Mouse (Mus musculus) kidney, embryonic 15.5 days (tissue): Measurements from ENCODE around the gene Pms1. TPM values are rescaled to one million over a fixed set of nuclear protein-coding genes. Genes with fewer than 3 reads are reported as not detected.
"Not testable (repeated sequence)": the region's sequence is repeated elsewhere in the genome, so short reads cannot be mapped to it uniquely, and the experiment has no call there.

Source experiments
- ATAC-seq: fragments of 200-750 bp; cut with Nextera tagmentation; replicated peaks from 2 replicates; pipeline ENCODE4 v1.8.0; 2017; ENCODE audit warnings: moderate TSS enrichment; ENCODE audit not compliant: low FRiP score
- H3K27ac ChIP-seq: fragments of 300-500 bp; sonication (generic); 2 replicates; pipeline ENCODE4 v1.5.1; 2015; ENCODE audit warnings: mild to moderate bottlenecking, inconsistent platforms
- H3K27me3 ChIP-seq: fragments of 300-500 bp; sonication (generic); 2 replicates; pipeline ENCODE4 v1.6.1; 2015; ENCODE audit warnings: inconsistent platforms
- H3K36me3 ChIP-seq: fragments of 300-500 bp; sonication (generic); 2 replicates; pipeline ENCODE4 v1.6.1; 2015; ENCODE audit warnings: inconsistent platforms
- H3K4me1 ChIP-seq: fragments of 300-500 bp; sonication (generic); 2 replicates; pipeline ENCODE4 v1.6.1; 2015; ENCODE audit warnings: inconsistent platforms
- H3K4me2 ChIP-seq: fragments of 300-500 bp; sonication (generic); 2 replicates; pipeline ENCODE4 v1.6.1; 2015; ENCODE audit warnings: moderate library complexity, mild to moderate bottlenecking, inconsistent platforms
- H3K4me3 ChIP-seq: fragments of 300-500 bp; sonication (generic); replicated peaks from 2 replicates; pipeline ENCODE4 v1.5.1; 2015; ENCODE audit warnings: mild to moderate bottlenecking, inconsistent platforms
- H3K9ac ChIP-seq: fragments of 300-500 bp; sonication (generic); 2 replicates; pipeline ENCODE4 v1.6.1; 2015; ENCODE audit warnings: mild to moderate bottlenecking, inconsistent platforms
- H3K9me3 ChIP-seq: fragments of 300-500 bp; sonication (generic); replicated peaks from 2 replicates; pipeline ENCODE4 v1.6.1; 2016; ENCODE audit warnings: inconsistent platforms
- WGBS: fragments of 180-500 bp; shearing (Covaris S2); methylation state at CpG from one replicate; pipeline ENCODE4 v1.1.7; 2015; ENCODE audit warnings: mixed read lengths; 5-methylcytosine and 5-hydroxymethylcytosine counted together
- polyA plus RNA-seq: library from polyadenylated mRNA; unstranded; fragments of >200 nt; fragmentation: Nextera tagmentation; extraction: Ambion mirVana; gene quantifications from 2 replicates; pipeline ENCODE4 v1.2.1, GENCODE M21; 2015

Pms1 gene
- polyA plus RNA-seq, 1 experiment from 2014 or later = 18.6 TPM

GRCm38 (mm10) chr1:53291197-53291596 lies 5.6 kb downstream of the Pms1 start:
- H3K27ac ChIP-seq = no peak overlapping the region
- no peak overlapping the region for H3K9ac ChIP-seq
- H3K4me1 ChIP-seq = no peaks in the 10 kb centered on the region
- no peak for ATAC-seq
- peaks cover 3% of the 10 kb centered on the region; the same call in 1 of the 2 replicates for H3K36me3 ChIP-seq
- H3K27me3 ChIP-seq = no peaks in the 10 kb centered on the region
- WGBS = 86% methylated on average over 3 of the region's 3 CpGs
- no peaks in the 10 kb centered on the region for H3K9me3 ChIP-seq
- H3K4me2 ChIP-seq = no peak overlapping the region
- H3K4me3 ChIP-seq = no peak overlapping the region

GRCm38 (mm10) chr1:53272646-53273045 lies 24.2 kb downstream of the Pms1 start:
- Histone ChIP-seq H3K27ac (no peak overlapping the region), H3K4me3 (no peak overlapping the region), H3K9ac (no peak overlapping the region), H3K9me3 (no peaks in the 10 kb centered on the region), H3K4me1 (no peaks in the 10 kb centered on the region), H3K27me3 (no peaks in the 10 kb centered on the region), H3K36me3 (peaks cover under 1% of the 10 kb centered on the region; the same call in 1 of the 2 replicates), H3K4me2 (no peak overlapping the region)
- no peak for ATAC-seq

- Histone ChIP-seq H3K4me3 (no peak overlapping the region), H3K4me2 (no peak overlapping the region), H3K27me3 (no peaks in the 10 kb centered on the region), H3K4me1 (no peaks in the 10 kb centered on the region), H3K36me3 (peaks cover 9% of the 10 kb centered on the region), H3K9me3 (no peaks in the 10 kb centered on the region), H3K27ac (no peak overlapping the region), H3K9ac (no peak overlapping the region)
- 93% methylated on average over 3 of the region's 3 CpGs for WGBS
- ATAC-seq = no peak
Measured at GRCm38 (mm10) chr1:53269901-53270300, 26.9 kb downstream of the Pms1 start.

DNA sequence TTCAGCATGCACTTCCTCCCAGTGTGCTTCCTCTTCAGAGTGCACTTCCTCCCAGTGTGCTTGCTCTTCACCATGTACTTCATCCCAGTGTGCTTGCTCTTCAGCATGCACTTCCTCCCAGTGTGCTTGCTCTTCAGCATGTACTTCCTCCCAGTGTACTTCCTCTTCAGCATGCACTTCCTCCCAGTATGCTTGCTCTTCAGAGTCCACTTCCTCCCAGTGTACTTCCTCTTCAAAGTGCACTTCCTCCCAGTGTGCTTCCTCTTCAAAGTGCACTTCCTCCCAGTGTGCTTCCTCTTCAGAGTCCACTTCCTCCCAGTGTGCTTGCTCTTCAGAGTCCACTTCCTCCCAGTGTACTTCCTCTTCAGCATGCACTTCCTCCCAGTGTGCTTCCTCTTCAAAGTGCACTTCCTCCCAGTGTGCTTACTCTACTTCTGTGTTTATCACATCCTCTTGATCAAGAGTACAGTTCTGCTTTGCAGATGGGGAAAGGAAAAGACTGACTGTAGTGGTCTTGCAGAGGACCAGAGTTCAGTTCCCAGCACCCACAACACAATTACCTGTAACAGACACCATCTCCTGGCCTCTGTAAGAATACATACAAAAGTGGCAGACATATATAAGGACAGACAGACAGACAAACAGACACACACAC lies 31.7 kb downstream of the Pms1 start:
- H3K9ac ChIP-seq, ATAC-seq: not testable (repeated sequence)
- peaks cover 16% of the 10 kb centered on the region for H3K36me3 ChIP-seq

DNA sequence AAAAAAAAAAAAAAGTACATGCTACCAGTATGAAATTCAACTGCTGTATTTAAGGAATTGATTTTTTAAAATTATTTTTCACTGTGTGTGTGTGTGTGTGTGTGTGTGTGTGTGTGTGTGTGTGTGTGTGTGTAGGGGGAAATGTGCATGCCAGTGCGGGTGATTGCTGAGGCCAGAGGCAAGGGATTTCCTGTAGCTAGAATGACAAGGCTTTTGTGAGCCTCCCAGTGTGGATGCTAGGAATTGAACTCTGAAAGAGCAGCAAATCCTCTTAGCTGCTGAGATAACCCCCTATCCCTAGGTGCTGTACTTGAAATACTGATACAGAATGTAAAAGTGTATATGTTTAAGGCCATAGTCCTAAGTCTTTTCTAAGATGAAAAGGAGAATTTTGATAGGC lies 70.8 kb downstream of the Pms1 start:
- Histone ChIP-seq H3K4me2 (no peak overlapping the region), H3K9me3 (no peaks in the 10 kb centered on the region), H3K4me1 (no peaks in the 10 kb centered on the region), H3K27me3 (no peaks in the 10 kb centered on the region), H3K4me3 (no peak overlapping the region), H3K36me3 (0 out of 2 replicates have a peak, but pooled peaks cover 3% of the 10 kb centered on the region), H3K27ac (no peak overlapping the region), H3K9ac (no peak overlapping the region)
- 82% methylated on average over 1 of the region's 1 CpGs for WGBS
- no peak for ATAC-seq

More for the DNA sequence above, 31.7 kb downstream of the Pms1 start:
- H3K27me3 ChIP-seq, H3K4me3 ChIP-seq, H3K27ac ChIP-seq, H3K4me2 ChIP-seq, H3K9me3 ChIP-seq, H3K4me1 ChIP-seq: not testable (repeated sequence)

- Histone ChIP-seq H3K9me3 (no peaks in the 10 kb centered on the region), H3K27me3 (no peaks in the 10 kb centered on the region), H3K9ac (no peak overlapping the region), H3K4me1 (no peaks in the 10 kb centered on the region), H3K4me2 (no peak overlapping the region), H3K27ac (no peak overlapping the region), H3K4me3 (no peak overlapping the region), H3K36me3 (0 out of 2 replicates have a peak, but pooled peaks cover 3% of the 10 kb centered on the region)
- 96% methylated on average over 3 of the region's 3 CpGs for WGBS
- ATAC-seq = no peak
Measured at GRCm38 (mm10) chr1:53225616-53226015, 71.2 kb downstream of the Pms1 start.

- ATAC-seq = no peak
- Histone ChIP-seq H3K4me3 (no peak overlapping the region), H3K27me3 (no peaks in the 10 kb centered on the region), H3K9ac (no peak overlapping the region), H3K9me3 (no peaks in the 10 kb centered on the region), H3K4me2 (no peak overlapping the region), H3K36me3 (0 out of 2 replicates have a peak, but pooled peaks cover 3% of the 10 kb centered on the region), H3K4me1 (no peaks in the 10 kb centered on the region), H3K27ac (no peak overlapping the region)
- WGBS = 100% methylated on average over 1 of the region's 1 CpGs
Measured at GRCm38 (mm10) chr1:53224775-53225174, 72.0 kb downstream of the Pms1 start.

DNA sequence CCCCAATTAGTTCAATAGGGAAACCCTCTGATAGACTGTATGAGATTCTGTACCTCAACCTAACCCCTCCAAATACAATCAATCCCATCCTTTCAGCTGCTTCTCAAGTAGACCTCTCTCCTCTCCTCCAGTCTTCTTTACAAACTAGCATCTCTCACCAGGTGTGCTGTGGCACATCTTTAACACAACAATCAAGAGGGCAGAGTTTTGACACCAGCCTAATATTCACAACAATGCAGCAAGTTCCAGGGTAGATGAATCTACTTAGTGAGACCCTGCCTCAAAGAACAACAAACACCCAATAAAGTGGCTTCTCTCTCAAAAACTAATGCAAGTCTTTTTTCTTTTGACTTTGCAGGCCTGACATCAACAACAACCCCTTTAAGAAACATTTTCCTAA lies 86.7 kb downstream of the Pms1 start:
- Histone ChIP-seq H3K27ac (no peak overlapping the region), H3K27me3 (no peaks in the 10 kb centered on the region), H3K4me1 (no peaks in the 10 kb centered on the region), H3K36me3 (peaks cover 12% of the 10 kb centered on the region), H3K9ac (no peak overlapping the region), H3K4me2 (no peak overlapping the region), H3K4me3 (no peak overlapping the region), H3K9me3 (no peaks in the 10 kb centered on the region)
- ATAC-seq = no peak

DNA sequence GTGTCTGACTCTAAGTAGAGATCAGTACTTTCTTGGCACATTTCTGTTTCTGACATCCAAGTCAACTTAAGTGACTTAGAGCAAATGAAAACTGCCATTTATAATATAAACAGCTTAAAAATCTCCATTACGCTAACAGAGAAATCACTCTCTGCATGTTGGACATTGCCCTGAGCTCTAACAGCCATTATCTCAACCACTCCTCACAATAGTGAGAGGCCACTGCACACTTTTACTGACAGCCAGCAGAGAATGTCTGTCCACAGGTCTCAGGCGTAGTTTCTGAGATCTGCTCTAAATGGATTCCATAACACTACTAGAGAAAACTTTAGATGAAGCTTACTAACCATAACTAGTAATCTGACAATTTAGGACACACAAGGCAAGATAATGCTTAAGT lies 92.9 kb downstream of the Pms1 start:
- Histone ChIP-seq H3K4me1 (no peaks in the 10 kb centered on the region), H3K27ac (no peak overlapping the region), H3K4me2 (no peak overlapping the region), H3K9ac (no peak overlapping the region), H3K4me3 (no peak overlapping the region), H3K27me3 (no peaks in the 10 kb centered on the region), H3K9me3 (no peaks in the 10 kb centered on the region), H3K36me3 (peaks cover 4% of the 10 kb centered on the region)
- WGBS = 98% methylated on average over 2 of the region's 2 CpGs
- ATAC-seq = no peak

DNA sequence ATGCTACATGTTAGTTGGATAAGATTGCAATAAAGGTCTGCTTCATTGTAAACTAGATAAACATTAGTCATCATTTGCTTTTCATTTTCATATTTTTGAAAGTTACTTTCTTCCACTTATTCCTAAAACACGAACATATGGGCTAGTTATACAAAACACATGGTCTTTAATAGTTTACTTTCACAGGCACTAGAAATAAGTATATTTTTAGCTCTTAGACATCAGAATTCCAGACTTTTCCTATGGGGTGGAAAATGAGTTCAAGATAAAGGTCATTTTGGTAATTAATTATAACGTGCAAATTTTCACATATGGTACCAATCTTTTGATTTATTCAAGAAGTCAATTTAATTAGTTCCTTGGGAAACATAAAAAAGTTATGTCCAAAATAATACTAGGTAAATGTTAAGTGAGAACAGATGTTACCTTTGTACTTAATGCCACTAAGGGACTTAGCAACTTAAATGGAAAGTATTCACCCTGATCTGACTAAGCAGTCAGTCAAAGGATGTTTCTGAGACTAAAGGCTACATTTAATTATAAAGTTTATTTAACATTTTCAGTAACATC lies 95.1 kb downstream of the Pms1 start:
- H3K36me3 ChIP-seq = peaks cover 4% of the 10 kb centered on the region
- H3K9ac ChIP-seq = no peak overlapping the region
- WGBS = 57% methylated on average over 2 of the region's 2 CpGs
- no peaks in the 10 kb centered on the region for H3K9me3 ChIP-seq
- H3K4me1 ChIP-seq = no peaks in the 10 kb centered on the region
- H3K27me3 ChIP-seq = no peaks in the 10 kb centered on the region
- ATAC-seq = no peak
- no peak overlapping the region for H3K27ac ChIP-seq
- H3K4me2 ChIP-seq = no peak overlapping the region
- H3K4me3 ChIP-seq = no peak overlapping the region

DNA sequence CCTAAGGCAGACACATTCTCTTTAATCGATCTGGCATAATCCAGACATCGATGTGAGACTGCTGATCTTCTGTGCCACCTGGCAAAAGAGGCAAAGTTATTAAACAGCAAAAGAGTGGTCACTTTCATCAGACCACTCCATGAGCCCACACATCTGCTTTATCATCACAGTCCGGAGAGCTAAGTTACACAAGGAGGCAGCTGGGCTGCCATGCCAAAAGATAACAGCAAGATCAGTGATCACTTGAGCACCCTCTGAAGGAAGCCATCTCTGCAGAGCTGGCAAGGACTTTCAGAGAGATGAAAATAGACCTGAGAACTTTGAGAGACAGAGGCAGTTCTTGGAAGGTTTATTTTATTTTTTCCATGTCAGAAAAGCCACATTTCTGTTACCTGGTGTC lies 102.3 kb downstream of the Pms1 start:
- Histone ChIP-seq H3K9me3 (no peaks in the 10 kb centered on the region), H3K4me3 (no peak overlapping the region), H3K27ac (no peak overlapping the region), H3K36me3 (no peaks in the 10 kb centered on the region), H3K27me3 (no peaks in the 10 kb centered on the region), H3K9ac (no peak overlapping the region), H3K4me2 (no peak overlapping the region), H3K4me1 (no peaks in the 10 kb centered on the region)
- WGBS = 88% methylated on average over 3 of the region's 3 CpGs
- ATAC-seq = no peak

DNA sequence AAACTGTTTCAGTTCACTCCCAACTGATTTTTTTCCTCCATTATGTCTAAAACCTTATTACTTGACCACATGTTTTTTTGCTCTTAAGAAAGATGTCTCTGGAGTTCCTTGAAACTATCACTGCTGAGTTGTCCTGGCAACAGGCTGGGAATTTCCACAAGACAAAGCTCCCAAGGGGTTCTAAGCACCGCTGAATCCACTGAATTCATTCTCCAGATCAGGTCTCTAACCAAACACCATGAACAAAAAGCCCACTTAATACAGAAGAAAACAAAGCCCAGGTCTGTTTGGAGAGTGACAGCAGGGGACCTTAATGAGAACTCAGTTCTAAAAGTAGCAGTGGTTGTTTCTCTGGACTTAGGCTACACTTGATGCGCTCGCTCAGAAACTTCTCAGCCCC lies 105.6 kb downstream of the Pms1 start:
- H3K4me3 ChIP-seq = no peak overlapping the region
- no peaks in the 10 kb centered on the region for H3K9me3 ChIP-seq
- H3K36me3 ChIP-seq = no peaks in the 10 kb centered on the region
- no peak overlapping the region for H3K27ac ChIP-seq
- no peak overlapping the region for H3K4me2 ChIP-seq
- no peak overlapping the region for H3K9ac ChIP-seq
- WGBS = 76% methylated on average over 3 of the region's 3 CpGs
- H3K27me3 ChIP-seq = no peaks in the 10 kb centered on the region
- H3K4me1 ChIP-seq = no peaks in the 10 kb centered on the region
- no peak for ATAC-seq

- H3K4me1 ChIP-seq = no peaks in the 10 kb centered on the region
- H3K27ac ChIP-seq = no peak overlapping the region
- no peak overlapping the region for H3K4me2 ChIP-seq
- no peaks in the 10 kb centered on the region for H3K27me3 ChIP-seq
- no peak overlapping the region for H3K9ac ChIP-seq
- H3K4me3 ChIP-seq = no peak overlapping the region
- 82% methylated on average over 3 of the region's 3 CpGs for WGBS
- H3K9me3 ChIP-seq = no peaks in the 10 kb centered on the region
- H3K36me3 ChIP-seq = no peaks in the 10 kb centered on the region
- no peak for ATAC-seq
Measured at GRCm38 (mm10) chr1:53189620-53190019, 107.2 kb downstream of the Pms1 start.
